Mouse (Mus musculus) frontal cortex, adult (tissue): ENCODE data around the gene Phgr1.
A peak's percentile ranks its signal among the peaks of the same experiment; 100 is the strongest.

Experiments used
- ATAC-seq: cut with Nextera tagmentation; 2 replicates; pipeline ENCODE4 v1.9.2; 2017; ENCODE audit warnings: mild to moderate bottlenecking, moderate library complexity, mixed read lengths; ENCODE audit not compliant: low TSS enrichment

Gene Phgr1

DNA sequence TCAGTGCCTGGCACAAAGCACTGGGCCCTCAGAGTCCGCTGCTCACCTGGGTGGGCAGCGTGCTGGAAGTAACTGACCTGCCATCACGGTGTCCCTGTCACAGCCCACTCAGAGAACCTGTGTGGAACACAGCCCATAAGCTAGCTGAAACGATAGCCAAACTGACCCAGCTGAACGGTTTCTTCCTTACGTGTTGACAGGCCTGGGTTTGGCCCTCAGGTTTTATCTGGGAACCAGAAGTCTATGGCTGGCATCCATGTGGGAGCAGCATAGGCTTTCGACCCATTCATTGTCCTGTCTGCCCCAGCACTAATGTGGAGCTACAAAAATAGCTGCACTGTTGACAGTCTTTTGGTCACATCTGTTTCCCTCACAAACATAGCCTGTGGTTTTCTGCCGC lies 22.1 kb upstream of the Phgr1 start:
- ATAC-seq, result no peak

DNA sequence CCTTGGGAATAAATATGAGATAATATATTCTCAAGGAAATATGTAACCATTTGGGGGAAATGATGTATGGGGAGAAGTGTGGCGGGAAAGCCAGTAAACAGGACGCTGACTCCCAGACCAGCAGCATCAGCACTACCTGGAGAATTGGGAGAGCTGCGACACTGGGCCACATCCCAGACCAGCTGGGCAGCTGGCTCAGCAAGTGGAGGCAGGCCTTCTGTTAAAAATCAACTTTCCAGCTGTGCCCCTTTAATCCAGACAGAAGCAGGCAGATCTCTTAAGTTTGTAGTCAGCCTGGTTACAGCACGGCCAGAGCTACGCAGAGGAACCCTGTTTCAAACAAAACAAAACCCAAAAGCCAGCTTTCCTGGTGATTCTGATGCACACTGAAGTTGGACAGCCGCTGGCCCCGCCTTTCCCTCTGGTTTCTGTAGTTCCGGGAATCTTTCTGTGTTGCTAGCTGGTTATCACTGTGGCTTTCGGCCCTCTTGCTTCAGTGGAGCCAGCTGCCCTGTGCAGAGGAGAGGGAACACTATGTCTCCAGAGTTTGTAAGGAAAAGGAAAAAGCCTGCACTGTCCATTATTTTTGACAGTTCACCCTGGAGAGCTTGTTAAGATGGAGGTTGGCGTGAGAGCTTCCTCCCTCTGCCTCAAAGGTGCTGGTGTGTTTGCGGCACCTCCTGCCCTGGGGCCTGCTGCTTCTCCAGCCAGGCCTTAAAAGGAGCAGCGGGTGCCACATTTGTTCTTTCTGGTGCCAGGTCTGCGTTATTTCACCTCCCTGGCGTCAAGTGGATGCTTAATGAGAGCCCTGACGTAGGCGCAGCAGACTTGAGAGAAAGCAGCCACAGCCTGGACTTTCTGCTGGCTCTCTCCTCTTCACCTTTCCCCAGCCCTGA lies 20.4 kb upstream of the Phgr1 start:
- ATAC-seq, result no peak

DNA sequence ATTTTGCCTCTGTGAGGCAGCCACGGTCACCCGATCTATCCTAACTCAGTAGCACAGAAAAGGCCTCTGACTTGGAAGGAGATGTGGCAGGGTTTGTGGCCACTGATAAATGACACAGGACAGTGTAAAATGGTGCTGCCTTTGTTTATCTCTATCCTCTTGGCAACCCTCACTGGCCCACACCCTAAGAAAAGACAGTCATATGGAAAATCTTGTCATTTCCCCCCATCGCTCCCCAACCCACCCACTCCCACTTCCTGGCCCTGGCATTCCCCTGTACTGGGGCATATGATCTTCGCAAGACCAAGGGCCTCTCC lies 19.8 kb upstream of the Phgr1 start:
- no peak for ATAC-seq

DNA sequence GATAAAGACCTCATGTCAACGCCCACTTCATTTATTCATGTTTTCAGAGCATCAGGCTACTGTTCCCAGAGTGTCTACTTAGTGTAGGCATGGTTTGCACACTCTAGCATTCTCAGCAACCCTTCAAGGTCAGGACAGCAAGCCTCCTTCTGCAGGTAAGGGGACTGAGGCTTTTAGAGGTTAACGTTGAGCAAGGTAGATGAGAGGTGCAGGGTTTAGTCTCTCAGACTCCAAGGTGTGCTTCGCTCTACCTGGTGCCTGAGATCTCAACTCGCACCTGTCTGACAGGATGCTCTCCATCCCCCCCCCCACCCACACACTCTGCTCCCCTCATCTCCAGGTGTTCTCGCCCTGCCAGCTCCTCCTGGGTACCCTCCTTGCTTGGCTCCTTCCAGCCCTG lies 18.4 kb upstream of the Phgr1 start:
- no peak for ATAC-seq

DNA sequence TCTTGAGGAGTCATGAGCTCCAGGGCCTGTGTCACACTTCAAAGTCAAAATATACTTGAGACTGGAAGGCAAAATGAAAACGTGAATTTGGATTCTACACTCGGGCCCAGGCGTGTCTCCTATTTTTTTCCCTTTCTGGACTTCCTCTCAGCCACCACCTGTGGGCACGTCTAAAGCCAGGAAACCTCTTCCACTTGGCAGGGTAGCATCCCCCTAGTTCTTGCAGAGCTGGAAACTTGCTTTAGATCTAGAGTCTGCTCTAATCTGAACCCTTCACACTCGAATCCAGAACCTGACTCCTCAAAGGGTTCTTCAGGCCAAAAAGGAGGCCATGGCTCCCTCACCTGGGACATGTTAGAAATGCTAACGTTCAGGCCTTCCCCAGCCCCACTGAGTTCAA lies 17.2 kb upstream of the Phgr1 start:
- no peak for ATAC-seq

DNA sequence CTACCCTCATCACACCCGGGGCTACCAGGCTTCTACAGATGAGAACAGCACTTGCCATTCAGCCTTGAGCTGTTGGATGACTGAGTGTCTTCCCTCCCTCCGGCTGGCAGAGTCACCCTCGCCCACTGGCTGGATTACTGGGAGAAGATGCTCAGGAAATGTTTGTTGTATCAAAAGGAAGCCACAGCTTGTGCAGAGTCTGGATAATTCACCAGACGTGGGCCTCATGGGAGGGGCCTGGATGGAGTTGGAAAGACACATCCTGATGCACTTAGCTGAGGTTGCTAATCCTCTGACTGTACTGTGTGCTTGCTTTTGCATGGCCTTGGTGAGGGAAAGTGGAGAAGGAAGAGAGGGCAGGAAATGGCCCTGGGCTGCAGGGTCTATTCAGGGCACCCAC lies 16.5 kb upstream of the Phgr1 start:
- peak; percentile 50 for ATAC-seq

DNA sequence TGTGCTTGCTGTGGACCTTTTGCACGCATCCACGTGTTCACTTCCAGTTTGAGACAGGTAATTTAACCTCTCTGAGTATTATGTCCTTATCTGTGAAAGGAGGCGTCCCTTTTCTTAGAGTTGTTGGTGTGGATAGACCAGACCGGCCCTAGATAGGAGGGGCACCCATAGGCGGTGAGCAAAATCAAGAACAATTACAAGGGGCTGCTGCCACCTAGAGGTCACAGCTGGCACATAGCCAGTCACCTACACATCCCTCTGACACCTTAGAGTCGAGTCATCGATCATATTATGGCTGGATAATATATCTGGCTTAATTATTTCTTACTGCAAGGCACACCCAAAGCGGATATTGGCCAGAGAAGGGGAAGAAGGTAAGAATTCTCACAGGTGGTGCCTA lies 12.7 kb upstream of the Phgr1 start:
- no peak for ATAC-seq

DNA sequence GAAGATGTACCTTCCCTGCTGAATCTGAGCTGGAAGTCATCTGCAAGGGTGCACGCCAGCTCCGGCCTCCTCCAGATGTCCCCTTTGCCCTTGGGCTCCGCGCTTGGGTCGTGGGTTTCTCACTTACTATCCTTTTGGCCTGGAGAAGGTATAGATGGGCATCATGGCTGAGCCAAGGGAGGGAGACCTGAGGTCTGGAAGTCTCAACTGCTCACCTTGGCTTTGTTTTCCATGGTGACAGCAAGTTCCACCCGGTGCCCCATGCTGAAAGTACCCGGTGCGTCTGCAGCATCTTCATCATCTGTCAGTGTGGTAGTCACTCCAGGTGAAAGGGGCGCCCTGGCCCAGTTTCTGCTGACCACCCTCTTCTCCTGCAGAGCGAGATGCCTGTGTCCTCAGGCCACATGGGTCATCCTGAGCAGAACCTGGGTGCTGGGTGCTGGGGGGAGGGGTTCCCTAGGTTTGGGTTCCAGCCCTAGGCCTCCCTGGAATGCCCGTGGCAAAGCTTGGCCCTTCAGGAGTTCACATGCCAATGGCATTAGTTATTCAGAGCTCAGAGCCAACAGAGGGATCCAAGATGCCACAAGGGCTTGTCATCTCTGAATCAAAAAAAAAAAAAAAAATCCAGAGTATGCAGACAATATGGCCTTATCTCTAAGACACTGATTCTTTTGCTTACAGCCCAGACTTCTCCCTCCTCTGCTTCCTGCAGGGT lies 12.1 kb upstream of the Phgr1 start:
- ATAC-seq, result no peak

DNA sequence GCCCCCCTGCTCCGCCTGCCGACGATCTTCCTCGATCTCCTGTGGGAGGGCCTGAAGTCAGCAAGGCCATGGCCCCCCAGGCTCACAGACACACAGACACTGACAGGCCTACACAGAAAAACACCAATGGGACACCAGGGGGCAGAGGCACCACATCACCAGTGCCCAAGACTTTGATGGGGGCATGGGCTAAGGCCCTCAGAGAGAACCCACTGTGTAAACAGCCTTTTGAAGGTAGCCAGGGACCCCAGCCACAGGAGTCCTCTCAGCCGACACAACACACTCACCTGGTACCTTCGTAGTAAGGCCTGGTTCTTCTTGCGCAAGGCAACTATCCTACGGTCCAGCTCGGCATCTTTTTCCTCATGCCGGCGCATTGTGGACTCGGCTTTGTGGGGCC lies 11.2 kb upstream of the Phgr1 start:
- no peak for ATAC-seq

DNA sequence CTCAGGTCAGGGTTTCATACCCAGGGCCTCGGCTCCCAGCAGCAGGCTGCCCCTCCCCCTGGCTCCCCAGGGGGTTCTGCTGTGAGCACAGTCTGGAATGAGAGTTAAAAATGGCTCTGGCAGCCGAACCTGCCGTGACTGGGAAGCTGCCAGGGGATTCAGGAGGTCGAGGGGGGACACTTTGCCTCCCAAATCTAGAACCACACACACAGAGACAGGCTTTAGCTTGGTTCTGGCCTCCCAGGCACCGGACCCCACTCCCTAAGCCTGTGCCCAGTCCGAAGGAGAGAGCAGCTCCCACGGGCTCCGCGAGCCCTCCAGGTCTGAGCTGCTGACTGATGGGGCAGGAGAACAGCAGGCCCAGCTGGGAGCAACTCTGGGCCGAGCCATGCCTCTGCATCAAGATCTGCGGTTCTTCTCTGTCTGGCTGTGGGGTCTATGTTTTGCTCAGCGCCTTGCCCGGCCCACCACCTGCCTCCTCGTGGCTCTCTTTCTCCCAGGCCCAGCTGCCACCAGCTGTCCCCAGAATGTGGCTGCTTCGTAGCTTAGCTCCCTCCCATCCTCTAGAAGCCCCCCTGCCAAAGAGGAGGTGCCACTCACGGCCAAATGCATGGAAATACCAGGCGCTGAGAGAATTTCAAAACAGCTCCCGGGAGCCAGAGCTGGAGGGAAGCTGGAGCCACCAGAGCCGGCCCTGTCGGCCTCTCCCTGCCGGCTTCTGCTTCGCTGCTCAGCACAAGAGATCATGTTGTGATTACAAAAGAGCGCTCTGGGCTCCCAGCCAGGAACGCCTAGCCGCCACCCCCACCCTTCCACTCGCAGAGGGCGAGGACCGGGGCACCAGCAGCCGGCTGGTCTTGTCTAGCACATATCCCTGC lies 10.4 kb upstream of the Phgr1 start, which contains the start of gene Ccdc9b:
Gene Ccdc9b, minus strand, starts transcription at position 756 of the 878 bp plus-strand sequence.
- peak; percentile 64 for ATAC-seq

DNA sequence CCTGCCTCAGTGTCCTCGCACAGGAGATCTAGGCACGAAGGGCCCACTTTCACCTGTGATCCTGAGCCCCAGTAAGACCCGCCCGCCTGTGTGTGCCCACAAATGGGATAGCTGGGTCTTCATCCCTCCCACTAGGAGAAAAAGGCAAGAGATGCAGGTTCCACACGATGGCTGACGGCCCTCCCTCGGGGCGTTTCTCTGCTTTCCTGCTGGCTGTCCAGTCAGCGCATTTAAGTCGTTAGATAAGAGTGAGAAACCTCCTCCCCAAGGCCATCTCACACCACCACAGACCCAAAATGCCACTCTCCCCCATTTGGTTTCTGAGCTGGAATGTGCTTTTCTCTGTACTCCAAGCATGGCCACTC lies 9.8 kb upstream of the Phgr1 start:
- peak; percentile 1; the same call in 1 of the 2 replicates for ATAC-seq

DNA sequence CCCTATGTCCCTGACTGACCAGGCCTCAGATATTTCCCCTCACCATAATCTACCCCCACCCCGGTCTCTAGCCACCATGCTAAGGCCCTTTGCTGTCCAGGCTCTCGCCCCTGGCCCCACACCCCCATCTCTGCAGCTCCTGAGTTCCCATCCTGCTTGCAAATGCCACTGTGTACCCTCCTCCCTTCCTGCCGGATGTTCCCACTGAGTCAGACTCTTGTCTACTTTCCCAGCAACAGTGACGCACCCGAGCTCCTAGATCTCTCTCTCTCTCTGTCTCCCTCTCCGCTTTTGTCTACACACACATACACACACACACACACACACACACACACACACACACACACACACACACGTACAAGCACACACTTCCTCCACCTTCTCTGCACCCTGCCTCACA lies 9.1 kb upstream of the Phgr1 start:
- ATAC-seq, result peak; percentile 56

DNA sequence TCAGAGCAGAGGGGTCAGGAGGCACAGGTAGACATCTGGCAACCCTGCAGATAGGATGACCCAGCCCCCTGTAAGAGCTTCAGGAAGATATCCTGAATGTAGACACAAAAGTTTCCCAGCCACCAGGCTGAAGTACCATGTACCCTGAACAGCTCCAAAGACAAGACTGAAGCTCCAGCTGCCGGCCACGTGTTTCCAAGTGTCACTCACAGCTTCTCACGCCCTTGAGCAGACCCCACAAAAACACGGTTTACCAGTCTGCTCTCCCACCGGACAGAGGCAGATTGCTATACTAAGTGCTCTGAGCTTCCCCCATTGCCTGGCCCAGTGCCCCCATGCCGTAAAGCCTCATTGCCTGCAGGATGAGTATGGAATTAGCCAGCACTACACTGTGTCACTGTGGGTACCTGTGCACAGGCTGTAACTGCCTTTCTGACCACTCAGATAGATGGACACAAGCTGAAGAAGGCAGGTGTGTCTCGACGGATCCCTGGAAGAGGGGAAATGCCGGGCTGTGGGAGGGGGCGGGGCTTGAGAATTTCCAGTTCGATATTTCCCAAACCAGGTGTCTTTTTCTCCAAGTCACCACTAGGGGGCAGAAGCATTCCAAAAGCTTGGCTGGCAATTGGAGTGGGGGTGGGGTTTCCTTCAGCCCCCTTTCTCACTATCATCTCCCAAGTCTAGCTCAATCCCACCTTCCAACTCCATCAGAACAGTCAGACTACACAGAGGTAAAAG lies 8.3 kb upstream of the Phgr1 start:
- peak; percentile 3; the same call in 1 of the 2 replicates for ATAC-seq

DNA sequence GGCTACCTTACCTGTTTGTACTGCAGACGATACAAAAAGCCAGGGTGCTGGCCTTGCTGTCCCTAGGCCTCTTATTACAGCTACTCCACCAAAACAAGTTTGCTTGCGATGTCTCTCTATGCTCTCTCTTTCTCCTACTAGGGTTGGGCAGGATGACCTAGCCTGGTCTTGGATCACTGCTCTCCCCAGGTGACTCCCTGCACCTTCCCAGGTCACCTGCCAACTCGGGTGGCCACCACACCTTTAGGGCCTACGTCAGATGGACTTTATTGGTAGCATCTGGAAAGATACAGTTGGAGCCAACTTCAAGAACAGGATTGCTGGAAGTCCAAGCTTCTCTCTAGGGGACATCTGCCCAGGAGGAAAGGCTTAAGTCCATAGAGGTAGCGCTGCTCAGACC lies 7.7 kb upstream of the Phgr1 start:
- ATAC-seq, result no peak

DNA sequence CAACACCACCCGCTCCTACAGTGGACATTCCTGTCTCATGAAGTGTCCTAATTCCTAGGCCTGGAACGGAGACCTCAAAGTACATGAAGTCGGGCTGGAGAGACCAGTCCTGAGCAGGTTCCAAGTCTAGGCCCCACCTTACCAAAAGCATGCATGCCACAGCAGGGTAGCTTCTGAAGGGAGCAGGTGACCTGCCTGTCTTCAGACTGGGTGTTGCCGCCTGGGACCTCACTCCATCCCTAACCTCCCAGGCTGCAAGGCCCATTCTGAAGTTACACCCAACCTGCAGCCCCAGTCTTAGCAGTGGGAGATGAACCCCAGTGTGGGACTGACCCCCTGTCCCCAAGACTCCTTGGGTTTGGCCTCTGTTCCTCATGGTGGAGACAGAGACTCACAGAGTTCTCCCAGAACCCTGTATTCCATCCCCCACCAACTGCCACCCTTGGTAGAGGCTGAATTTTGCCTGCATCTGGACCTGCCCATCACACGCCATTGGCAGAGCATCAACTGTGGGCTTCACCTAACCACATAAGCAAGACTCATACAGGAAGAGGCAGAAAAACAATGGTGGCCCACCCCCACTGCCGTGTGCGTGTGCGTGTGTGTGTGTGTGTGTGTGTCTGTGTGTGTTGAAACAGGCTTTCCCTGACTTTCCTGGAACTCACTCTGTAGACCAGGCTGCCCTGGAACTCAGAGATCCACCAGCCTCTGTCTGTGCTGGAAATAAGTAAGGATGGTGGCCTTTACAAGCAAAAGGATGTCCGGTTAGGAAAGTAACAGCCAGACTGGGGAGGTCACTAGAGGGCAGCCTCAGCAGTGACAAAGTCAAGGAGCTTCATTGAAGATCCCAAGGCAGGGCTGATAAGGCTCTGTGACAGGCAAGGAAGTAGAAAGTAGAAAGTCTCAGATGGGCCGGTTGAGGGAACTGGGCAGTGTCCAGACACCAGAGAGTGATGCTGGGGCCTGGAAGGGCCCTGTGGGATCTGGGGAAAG lies 6.2 kb upstream of the Phgr1 start:
- ATAC-seq, result no peak

DNA sequence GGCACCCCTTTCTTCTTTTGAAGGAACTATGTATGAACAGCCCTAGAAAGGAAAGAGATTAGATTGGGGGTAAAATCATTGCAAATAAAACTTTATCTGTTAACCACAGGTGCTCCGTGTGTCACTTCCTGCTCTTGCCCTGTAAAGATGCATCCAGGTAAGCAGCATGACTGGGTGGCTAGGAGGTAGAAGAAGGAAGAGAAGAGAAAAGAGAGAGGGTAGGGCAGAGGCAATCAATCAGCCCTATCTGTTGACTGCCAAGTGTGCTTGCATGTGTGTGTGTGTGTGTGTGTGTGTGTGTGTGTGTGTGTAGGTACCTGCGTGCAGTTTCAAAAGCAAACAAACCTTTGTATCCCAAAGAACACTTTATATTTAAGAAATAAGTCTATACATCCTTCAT lies 2.0 kb downstream of the Phgr1 start:
- ATAC-seq, result no peak

DNA sequence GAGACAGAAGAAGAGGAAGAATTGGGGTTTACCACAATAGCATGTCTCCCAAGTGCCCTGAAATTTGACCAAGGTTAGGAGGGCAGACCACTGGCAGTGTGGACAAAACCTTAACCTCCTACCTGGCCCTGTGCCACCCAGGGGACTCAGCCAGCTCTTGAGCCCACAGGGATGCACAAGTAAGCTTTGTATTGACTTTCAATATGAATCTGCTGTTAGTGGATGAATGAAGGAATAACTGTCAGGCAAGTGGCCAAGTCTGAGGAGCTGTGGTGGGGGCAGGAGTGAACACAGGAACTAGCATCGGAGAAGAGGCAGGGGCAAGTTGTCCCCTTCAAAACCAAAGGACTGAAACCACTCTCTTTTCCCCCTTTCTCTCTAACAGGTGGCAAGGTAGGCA lies 2.8 kb downstream of the Phgr1 start:
- no peak for ATAC-seq

DNA sequence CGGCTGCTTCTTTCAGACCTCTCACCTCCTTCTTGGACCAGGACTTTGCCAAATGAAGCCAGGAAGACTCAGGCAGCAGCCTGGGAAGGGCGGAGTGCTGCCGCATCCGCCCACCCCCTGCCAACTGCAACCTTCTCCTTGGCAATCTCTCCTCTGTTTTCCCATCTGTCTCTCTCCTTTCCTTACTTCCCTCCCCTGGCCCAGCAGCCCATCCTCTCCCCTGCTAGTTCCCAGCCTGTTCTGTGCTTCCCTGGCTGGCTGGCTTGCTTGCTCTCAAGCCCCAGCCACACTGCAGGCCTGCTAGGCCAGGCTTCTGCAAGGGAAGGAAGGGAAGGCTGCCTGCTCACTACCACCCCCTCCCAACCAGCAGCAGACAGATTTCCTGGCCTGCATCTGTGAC lies 3.3 kb downstream of the Phgr1 start:
- ATAC-seq, result peak; percentile 80

DNA sequence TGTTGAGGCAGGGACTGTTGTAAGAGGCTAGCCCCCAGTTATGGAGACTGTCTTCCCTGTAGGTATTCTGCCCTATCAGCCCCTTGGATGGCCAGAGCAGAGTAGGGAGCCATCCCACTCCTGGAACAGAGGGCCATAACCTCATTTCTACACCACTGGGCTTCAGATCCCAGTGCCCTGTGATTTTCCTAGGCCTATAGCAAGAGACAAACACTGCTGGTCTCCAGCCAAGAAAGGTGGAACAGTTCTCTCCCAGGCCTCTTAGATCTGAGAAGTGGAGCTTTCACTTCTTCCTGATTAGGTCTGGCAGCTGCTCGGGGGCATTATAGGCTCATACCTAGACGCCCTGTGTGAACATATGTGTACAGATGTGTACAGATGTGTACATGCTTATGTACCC lies 3.7 kb downstream of the Phgr1 start:
- ATAC-seq, result no peak

DNA sequence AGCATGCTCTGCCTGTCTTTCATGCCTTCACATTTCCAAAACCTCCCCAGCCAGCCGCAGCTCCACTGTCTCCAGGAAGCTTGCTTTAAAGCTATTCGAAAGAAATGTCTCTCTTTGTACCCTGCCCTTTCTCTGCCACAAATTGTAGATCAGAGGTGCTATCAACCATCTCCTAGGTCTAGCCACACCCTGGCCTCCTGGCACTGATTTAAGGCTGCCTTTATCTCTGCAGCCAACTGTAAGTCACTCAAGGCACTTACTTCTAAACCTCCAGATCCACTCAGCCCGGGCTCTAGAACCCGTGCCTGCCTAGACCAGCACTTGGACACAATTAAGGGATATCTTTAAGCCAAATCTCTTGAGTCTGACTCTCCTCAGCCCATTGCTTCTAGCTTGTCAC lies 5.8 kb downstream of the Phgr1 start:
- no peak for ATAC-seq
